Comparison of ENCODE assay signal across 24 mouse cellular contexts in the genomic region with DNA sequence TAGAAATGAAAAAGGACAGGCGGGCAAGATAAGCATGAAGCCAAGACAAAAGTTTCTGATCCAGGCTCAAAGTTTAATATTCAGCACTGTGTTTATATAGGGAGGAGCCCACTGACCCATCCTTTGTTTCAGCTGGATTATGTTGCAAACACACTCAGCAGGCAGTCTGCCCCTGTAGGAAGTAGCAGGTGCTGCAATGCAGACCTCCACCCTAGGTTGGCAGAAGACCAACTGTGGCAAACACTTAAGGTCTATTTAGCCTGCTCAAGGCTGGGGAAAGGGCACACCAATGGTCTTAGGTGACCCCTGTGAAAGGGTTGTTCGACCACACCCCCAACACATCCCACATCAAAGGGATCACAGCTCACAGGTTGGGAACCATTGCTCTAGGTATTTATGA.
DNase-seq lines count a peak whose midpoint lies in the region; ATAC-seq and TF ChIP-seq lines count a peak whose summit lies in the region.
"Had no signal": no experiment of that assay in that cellular context is flagged by ENCODE, and none has a peak within 500 bp of the region (broad histone marks: within the 10 kb centered on the region; RNA-seq: fewer than 3 reads in every experiment).

No protein-coding gene starts in this region.

- no peaks in the 10 kb centered on the region for H3K4me1 ChIP-seq in heart, postnatal 0 days (ENCODE audit: control insufficient read depth, insufficient read depth)
- H3K4me1 ChIP-seq: embryonic facial prominence, embryonic 13.5 days; forebrain, embryonic 12.5 days; hindbrain, embryonic 12.5 days; midbrain, embryonic 15.5 days; neural tube, embryonic 13.5 days had no signal

- H3K27ac ChIP-seq in heart, postnatal 0 days (ENCODE audit: low read depth) = no peak overlapping the region
- no peak overlapping the region for H3K27ac ChIP-seq in left cerebral cortex, adult 2 months
- H3K27ac ChIP-seq: embryonic facial prominence, embryonic 13.5 days; forebrain, embryonic 12.5 days; hindbrain, embryonic 12.5 days; liver, embryonic 15.5 days; midbrain, embryonic 15.5 days; neural tube, embryonic 13.5 days had no signal

- no peaks in the 10 kb centered on the region for H3K36me3 ChIP-seq in heart, postnatal 0 days (replicated peaks; ENCODE audit: control insufficient read depth, insufficient read depth, low read length)
- H3K36me3 ChIP-seq: embryonic facial prominence, embryonic 13.5 days; forebrain, embryonic 12.5 days; heart, embryonic 12.5 days; hindbrain, embryonic 12.5 days; liver, embryonic 15.5 days; midbrain, embryonic 15.5 days; neural tube, embryonic 13.5 days had no signal

- H3K27me3 ChIP-seq in heart, postnatal 0 days (ENCODE audit: control insufficient read depth, insufficient read depth, low read length) = no peaks in the 10 kb centered on the region
- H3K27me3 ChIP-seq: CH12.LX; embryonic facial prominence, embryonic 13.5 days; forebrain, embryonic 12.5 days; heart, embryonic 12.5 days; hindbrain, embryonic 12.5 days; liver, embryonic 15.5 days; midbrain, embryonic 15.5 days; neural tube, embryonic 13.5 days had no signal

- peak; percentile 7; the same call in 1 of the 2 replicates for TF ChIP-seq CTCF in heart, postnatal 0 days (IDR thresholded peaks at IDR 0.05; ENCODE audit: low read depth)
- peak; percentile 11 for TF ChIP-seq CTCF in left cerebral cortex, adult 2 months (IDR thresholded peaks at IDR 0.05)

- no peak overlapping the region for H3K9ac ChIP-seq in heart, postnatal 0 days (replicated peaks; ENCODE audit: low read depth, low read length)
- H3K9ac ChIP-seq: embryonic facial prominence, embryonic 13.5 days; forebrain, embryonic 12.5 days; heart, embryonic 12.5 days; hindbrain, embryonic 12.5 days; liver, embryonic 15.5 days; midbrain, embryonic 15.5 days; neural tube, embryonic 13.5 days had no signal

- ATAC-seq in heart, postnatal 0 days (ENCODE audit: insufficient read depth, low read depth) = no peak
- ATAC-seq: midbrain, embryonic 15.5 days had no signal

- H3K4me2 ChIP-seq in heart, postnatal 0 days (ENCODE audit: low read depth, low read length) = no peak overlapping the region
- H3K4me2 ChIP-seq: embryonic facial prominence, embryonic 13.5 days; forebrain, embryonic 12.5 days; heart, embryonic 12.5 days; hindbrain, embryonic 12.5 days; liver, embryonic 15.5 days; midbrain, embryonic 15.5 days; neural tube, embryonic 13.5 days had no signal

- H3K9me3 ChIP-seq in heart, postnatal 0 days (replicated peaks; ENCODE audit: control insufficient read depth, low read length) = no peaks in the 10 kb centered on the region
- H3K9me3 ChIP-seq: embryonic facial prominence, embryonic 13.5 days; forebrain, embryonic 12.5 days; hindbrain, embryonic 12.5 days; liver, embryonic 15.5 days; midbrain, embryonic 15.5 days; neural tube, embryonic 13.5 days had no signal

- no peak for DNase-seq in heart, postnatal 0 days (ENCODE audit: low spot score)
- DNase-seq in heart, adult 18-20 months = no peak
- DNase-seq in left cerebral cortex, adult 2 months (ENCODE audit: extremely low spot score in 1 of 2, low spot score in 2 of 2) = no peak
- no peak for DNase-seq in left cerebral cortex, postnatal 36 days (ENCODE audit: low spot score in 2 of 2)
- DNase-seq in lung, postnatal 10 days = peak; percentile 26
- no peak for DNase-seq in lung, adult 18-20 months
- DNase-seq in adrenal gland, postnatal 14 days = no peak
- DNase-seq: adrenal gland, postnatal 25 days; cerebellum, adult 8-10 months; cerebellum, postnatal 36 days; embryo, embryonic 11 days; gastrocnemius, adult 2 months; heart, postnatal 14 days; lung, postnatal 36 days; thymus, postnatal 25 days had no signal

- intact Hi-C loops in left cerebral cortex, adult 2 months (cut with DNase I) = no loop called here
- intact Hi-C loops in left cerebral cortex, postnatal 36 days (cut with DNase I) = no loop called here

- 95% methylated on average over 2 of the region's 2 CpGs for WGBS in heart, postnatal 0 days

- no peak for TF ChIP-seq EP300 in heart, postnatal 0 days (IDR thresholded peaks at IDR 0.05; ENCODE audit: low read depth)

- H3K4me3 ChIP-seq in heart, postnatal 0 days (ENCODE audit: low read depth, low read length) = no peak overlapping the region
- no peak overlapping the region for H3K4me3 ChIP-seq in left cerebral cortex, adult 2 months
- H3K4me3 ChIP-seq: embryonic facial prominence, embryonic 13.5 days; erythroblast, embryonic 14.5 days; forebrain, embryonic 12.5 days; gastrocnemius, adult 2 months; heart, embryonic 12.5 days; hindbrain, embryonic 12.5 days; liver, embryonic 15.5 days; midbrain, embryonic 15.5 days; neural tube, embryonic 13.5 days had no signal
